Mouse (Mus musculus): ENCODE data around the gene Bmpr2.
A peak's percentile ranks its signal among the peaks of the same experiment; 100 is the strongest.

- TF ChIP-seq CTCF (IDR thresholded peaks at IDR 0.05; ENCODE audit: low read depth, low read length), result peak; percentile 97
- TF ChIP-seq GATA1 (IDR thresholded peaks at IDR 0.05; ENCODE audit: borderline replicate concordance, low read length), result no peak
- TF ChIP-seq TAL1 (conservative IDR thresholded peaks at IDR 0.05; ENCODE audit: low read depth, low read length), result no peak
- no peak for TF ChIP-seq POLR2AphosphoS5 (IDR thresholded peaks at IDR 0.05; ENCODE audit: insufficient replicate concordance, low read depth, low read length)
- TF ChIP-seq GATA2 (IDR thresholded peaks at IDR 0.05; ENCODE audit: borderline replicate concordance, low read depth, low read length), result no peak
Measured at GRCm38 (mm10) chr1:59883349-59884134, 120.3 kb downstream of the Bmpr2 start.

Data from G1E (cell line).